11 mouse cellular contexts compared by ENCODE assay signal in the genomic region with DNA sequence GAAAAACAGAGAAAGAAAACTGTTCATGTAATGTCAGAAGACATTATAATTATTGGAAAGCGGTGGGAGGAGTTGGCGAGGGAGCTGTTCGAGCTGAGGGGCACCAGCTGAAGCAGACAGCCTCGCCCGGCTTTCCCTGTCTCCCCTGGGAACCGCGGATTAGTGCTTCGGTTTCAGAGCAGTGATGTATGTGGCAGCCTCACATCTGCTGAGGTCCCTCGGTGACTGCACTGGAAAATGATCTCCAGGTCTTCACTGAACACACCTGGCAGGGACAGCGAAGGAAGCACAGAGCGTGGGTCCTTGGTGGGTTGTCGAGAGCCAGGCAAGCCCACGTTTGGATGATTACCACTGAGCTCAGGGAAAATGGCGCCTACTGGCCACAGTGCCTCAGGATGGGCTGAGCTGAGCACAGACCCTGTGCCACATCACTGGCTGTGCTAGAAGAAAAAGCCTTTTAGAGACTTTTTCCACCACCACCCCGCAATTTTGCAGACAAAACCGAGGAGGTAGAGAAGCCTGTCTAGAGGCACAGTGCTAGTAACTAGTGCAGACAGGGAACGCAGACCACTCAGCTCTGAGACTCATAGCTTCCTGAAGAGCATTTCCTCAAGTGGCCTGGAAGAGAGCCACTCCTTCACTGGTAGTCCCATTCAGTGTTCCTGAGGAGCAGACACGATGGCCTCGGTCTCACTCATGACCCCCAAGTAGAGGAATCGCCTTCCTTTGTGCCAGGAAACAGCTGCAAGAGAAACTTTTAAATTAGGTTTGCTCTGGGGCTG. TPM values are rescaled to one million over a fixed set of nuclear protein-coding genes. Genes with fewer than 3 reads are reported as not detected.
DNase-seq lines count a peak whose midpoint lies in the region; ATAC-seq lines count a peak whose summit lies in the region.
"Had no signal": no experiment of that assay in that cellular context is flagged by ENCODE, and none has a peak within 500 bp of the region (broad histone marks: within the 10 kb centered on the region; RNA-seq: fewer than 3 reads in every experiment).

No protein-coding gene starts in this region.

- 64% methylated on average over 20 of the region's 20 CpGs for WGBS in heart, embryonic 15.5 days
- 66% methylated on average over 20 of the region's 20 CpGs for WGBS in heart, embryonic 11.5 days (ENCODE audit: insufficient replicate concordance)
- 81% methylated on average over 20 of the region's 20 CpGs for WGBS in forebrain, embryonic 12.5 days

- peaks cover 3% of the 10 kb centered on the region; the same call in 1 of the 2 replicates for H3K36me3 ChIP-seq in heart, embryonic 15.5 days
- no peaks in the 10 kb centered on the region for H3K36me3 ChIP-seq in heart, embryonic 11.5 days (ENCODE audit: control insufficient read depth, insufficient read depth, low read length)
- H3K36me3 ChIP-seq in forebrain, embryonic 12.5 days (replicated peaks) = peaks cover 17% of the 10 kb centered on the region; the same call in 1 of the 2 replicates

- H3K4me2 ChIP-seq in heart, embryonic 15.5 days = no peak overlapping the region
- no peak overlapping the region; the same call in 1 of the 2 replicates for H3K4me2 ChIP-seq in heart, embryonic 11.5 days
- H3K4me2 ChIP-seq in forebrain, embryonic 12.5 days = no peak overlapping the region

- H3K27me3 ChIP-seq in heart, embryonic 15.5 days = no peaks in the 10 kb centered on the region
- no peaks in the 10 kb centered on the region for H3K27me3 ChIP-seq in heart, embryonic 11.5 days (ENCODE audit: control insufficient read depth, insufficient read depth, low read length)
- H3K27me3 ChIP-seq in forebrain, embryonic 12.5 days = no peaks in the 10 kb centered on the region
- H3K27me3 ChIP-seq: CH12.LX had no signal

- peak; percentile 16 for DNase-seq in thymus, postnatal 4 days
- DNase-seq in thymus, postnatal 0 days (ENCODE audit: low spot score) = no peak
- DNase-seq in lung, postnatal 10 days = peak; percentile 36
- no peak for DNase-seq in left cerebral cortex, postnatal 14 days (ENCODE audit: low spot score in 2 of 2)
- no peak for DNase-seq in thymus, postnatal 10 days (ENCODE audit: low spot score in 2 of 2)
- DNase-seq: cerebellum, adult 11 months had no signal

- H3K4me3 ChIP-seq in heart, embryonic 15.5 days = no peak overlapping the region
- H3K4me3 ChIP-seq in heart, embryonic 11.5 days (ENCODE audit: low read depth, low read length) = no peak overlapping the region
- H3K4me3 ChIP-seq in forebrain, embryonic 12.5 days (replicated peaks) = no peak overlapping the region

- 0 out of 2 replicates have a peak, but pooled peaks cover 5% of the 10 kb centered on the region for H3K4me1 ChIP-seq in heart, embryonic 15.5 days (replicated peaks)
- H3K4me1 ChIP-seq in heart, embryonic 11.5 days (ENCODE audit: control insufficient read depth, insufficient read depth, low read length) = 0 out of 2 replicates have a peak, but pooled peaks cover 2% of the 10 kb centered on the region
- H3K4me1 ChIP-seq in forebrain, embryonic 12.5 days = peaks cover 10% of the 10 kb centered on the region; the same call in 1 of the 2 replicates

- 0 out of 2 replicates have a peak, but pooled peaks have one; percentile 43 for ATAC-seq in heart, embryonic 15.5 days (replicated peaks; ENCODE audit: insufficient number of reproducible peaks, insufficient read depth, low FRiP score, low read depth)
- ATAC-seq in heart, embryonic 11.5 days (replicated peaks; ENCODE audit: insufficient number of reproducible peaks, low FRiP score, low TSS enrichment) = no peak
- ATAC-seq in forebrain, embryonic 12.5 days (ENCODE audit: low FRiP score) = no peak

- H3K27ac ChIP-seq in heart, embryonic 15.5 days = no peak overlapping the region
- no peak overlapping the region for H3K27ac ChIP-seq in heart, embryonic 11.5 days (ENCODE audit: low read depth, low read length)
- no peak overlapping the region for H3K27ac ChIP-seq in forebrain, embryonic 12.5 days

- intact Hi-C loops in left cerebral cortex, postnatal 14 days (cut with DNase I) = loop anchor here (2.0 to 5.0 kb wide), 2 partner anchors 98 to 171 kb away; a partner anchor contains a TSS

- H3K9me3 ChIP-seq in heart, embryonic 15.5 days (replicated peaks) = no peaks in the 10 kb centered on the region
- H3K9me3 ChIP-seq in heart, embryonic 11.5 days (replicated peaks; ENCODE audit: control insufficient read depth, low read length) = no peaks in the 10 kb centered on the region
- no peaks in the 10 kb centered on the region for H3K9me3 ChIP-seq in forebrain, embryonic 12.5 days

- no peak overlapping the region for H3K9ac ChIP-seq in heart, embryonic 15.5 days
- no peak overlapping the region for H3K9ac ChIP-seq in heart, embryonic 11.5 days (ENCODE audit: low read depth, low read length)
- H3K9ac ChIP-seq in forebrain, embryonic 12.5 days = no peak overlapping the region

RNA-seq across cellular contexts. Expression of a gene that starts 18.9 kb away (rescaled TPM):
- polyA plus RNA-seq in heart, embryonic 15.5 days (2015; fragmentation: Nextera tagmentation; extraction: Ambion mirVana) = 18.9 and 23.3 TPM in 2 replicates
- polyA plus RNA-seq in heart, embryonic 11.5 days (2014; fragmentation: Nextera tagmentation; extraction: Ambion mirVana) = 32.6 and 38.4 TPM in 2 replicates
- 14.9 and 19.6 TPM in 2 replicates for polyA plus RNA-seq in thymus, postnatal 0 days (2015; fragmentation: Nextera tagmentation; extraction: Ambion mirVana)
- 10 to 100 TPM; 14.6 to 18.8 TPM for total RNA-seq in left cerebral cortex, postnatal 14 days (2021)
- 38.8 and 39.9 TPM in 2 replicates for polyA plus RNA-seq in forebrain, embryonic 12.5 days (2016; fragmentation: Nextera tagmentation; extraction: Ambion mirVana)

RNA-seq across cellular contexts. Expression of a gene that starts 34.6 kb away (rescaled TPM):
- 40.3 and 41.1 TPM in 2 replicates for polyA plus RNA-seq in heart, embryonic 15.5 days (2015; fragmentation: Nextera tagmentation; extraction: Ambion mirVana)
- polyA plus RNA-seq in heart, embryonic 11.5 days (2014; fragmentation: Nextera tagmentation; extraction: Ambion mirVana) = 41.6 and 43.8 TPM in 2 replicates
- polyA plus RNA-seq in thymus, postnatal 0 days (2015; fragmentation: Nextera tagmentation; extraction: Ambion mirVana) = 84.3 and 87.2 TPM in 2 replicates
- total RNA-seq in left cerebral cortex, postnatal 14 days (2021) = 10 to 100 TPM; 44.5 to 45.1 TPM
- 35.7 and 41.8 TPM in 2 replicates for polyA plus RNA-seq in forebrain, embryonic 12.5 days (2016; fragmentation: Nextera tagmentation; extraction: Ambion mirVana)

RNA-seq across cellular contexts. Expression of a gene that starts 41.8 kb away (rescaled TPM):
- 0.51 TPM in 1 of 2 replicates, not detected in the other for polyA plus RNA-seq in heart, embryonic 15.5 days (2015; fragmentation: Nextera tagmentation; extraction: Ambion mirVana)
- polyA plus RNA-seq in heart, embryonic 11.5 days (2014; fragmentation: Nextera tagmentation; extraction: Ambion mirVana) = not detected in 2 replicates
- polyA plus RNA-seq in thymus, postnatal 0 days (2015; fragmentation: Nextera tagmentation; extraction: Ambion mirVana) = 6.8 and 7.2 TPM in 2 replicates
- not detected for total RNA-seq in left cerebral cortex, postnatal 14 days (2021)
- polyA plus RNA-seq in forebrain, embryonic 12.5 days (2016; fragmentation: Nextera tagmentation; extraction: Ambion mirVana) = not detected in 2 replicates
- polyA plus RNA-seq: forebrain, embryonic 11.5 days had no signal

Comparison
In these comparisons a context has a peak if more than half of its experiments do, and no peak if none do; other contexts are left out.
1. DNase-seq: peak in thymus, postnatal 4 days (single experiment) and lung, postnatal 10 days (single experiment); none in thymus, postnatal 0 days (single experiment), left cerebral cortex, postnatal 14 days (0 of 2) and thymus, postnatal 10 days (0 of 2).